Mouse (Mus musculus) kidney, adult 2 months (tissue): ENCODE data around the gene Slc26a1.

ENCODE experiments used
- CTCF ChIP-seq: fragments of 200-500 bp; conservative IDR thresholded peaks from 2 replicates; pipeline ENCODE4 v1.5.1; 2011; ENCODE audit warnings: low read depth, mild to moderate bottlenecking, control low read depth, low read length, moderate library complexity, mixed read lengths; ENCODE audit not compliant: insufficient read depth, insufficient read length
- POLR2A ChIP-seq: fragments of 200-500 bp; IDR thresholded peaks from one replicate; pipeline ENCODE4 v1.6.1; 2011; ENCODE audit warnings: low read depth, low read length, control low read depth

- TF ChIP-seq POLR2A (no peak), CTCF (no peak)
Measured at GRCm38 (mm10) chr5:108711968-108712367, 36.6 kb upstream of the Slc26a1 start.
